Comparison of ENCODE assay signal across 8 mouse cellular contexts in the genomic region with DNA sequence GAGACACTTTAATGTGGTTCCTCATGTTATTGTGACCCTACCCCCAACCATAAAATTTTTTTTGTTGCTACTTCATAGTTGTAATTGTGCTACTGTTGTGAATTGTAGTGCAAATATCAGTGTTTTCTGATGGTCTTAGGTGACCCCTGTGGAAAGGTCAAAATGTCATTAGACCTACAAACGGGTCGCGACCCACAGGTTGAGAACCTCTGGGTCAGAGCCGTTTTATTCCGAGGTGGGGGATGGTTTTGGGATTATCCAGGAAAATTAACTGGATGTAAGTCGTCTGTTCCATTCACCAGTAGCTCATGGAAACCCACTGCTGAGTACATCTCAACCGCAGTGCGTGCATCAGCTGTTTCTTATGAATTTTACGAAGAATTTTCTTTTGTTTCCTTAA. TPM values are rescaled to one million over a fixed set of nuclear protein-coding genes. Genes with fewer than 3 reads are reported as not detected.
DNase-seq lines count a peak whose midpoint lies in the region; ATAC-seq lines count a peak whose summit lies in the region.

No protein-coding gene starts in this region.

- H3K9me3 ChIP-seq in forebrain, embryonic 13.5 days (replicated peaks): no peaks in the 10 kb centered on the region
- no peaks in the 10 kb centered on the region for H3K9me3 ChIP-seq in forebrain, embryonic 11.5 days (ENCODE audit: control insufficient read depth, low read length)
- H3K9me3 ChIP-seq in megakaryocyte, embryonic 14.5 days: no peaks in the 10 kb centered on the region
- no peaks in the 10 kb centered on the region for H3K9me3 ChIP-seq in liver, embryonic 11.5 days (ENCODE audit: control insufficient read depth, low read length)
- no peaks in the 10 kb centered on the region for H3K9me3 ChIP-seq in stomach, embryonic 15.5 days

- H3K36me3 ChIP-seq in forebrain, embryonic 13.5 days (ENCODE audit: poor library complexity, severe bottlenecking): no peaks in the 10 kb centered on the region
- no peaks in the 10 kb centered on the region for H3K36me3 ChIP-seq in forebrain, embryonic 11.5 days (ENCODE audit: control insufficient read depth, insufficient read depth, low read length)
- H3K36me3 ChIP-seq in megakaryocyte, embryonic 14.5 days (replicated peaks; ENCODE audit: low read length): no peaks in the 10 kb centered on the region
- H3K36me3 ChIP-seq in liver, embryonic 11.5 days (ENCODE audit: control insufficient read depth, insufficient read depth, low read length): no peaks in the 10 kb centered on the region
- no peaks in the 10 kb centered on the region for H3K36me3 ChIP-seq in stomach, embryonic 15.5 days

- no peak for ATAC-seq in forebrain, embryonic 13.5 days
- ATAC-seq in forebrain, embryonic 11.5 days (replicated peaks; ENCODE audit: low FRiP score): no peak
- no peak for ATAC-seq in megakaryocyte, adult 5-6 weeks (ENCODE audit: poor library complexity, severe bottlenecking)
- ATAC-seq in liver, embryonic 11.5 days (replicated peaks; ENCODE audit: low FRiP score): no peak
- no peak for ATAC-seq in stomach, embryonic 15.5 days (ENCODE audit: insufficient read depth, low FRiP score, low read depth)

- H3K4me1 ChIP-seq in forebrain, embryonic 13.5 days: no peaks in the 10 kb centered on the region
- no peaks in the 10 kb centered on the region for H3K4me1 ChIP-seq in forebrain, embryonic 11.5 days (replicated peaks; ENCODE audit: control insufficient read depth, insufficient read depth, low read length)
- H3K4me1 ChIP-seq in megakaryocyte, embryonic 14.5 days: peaks cover 42% of the 10 kb centered on the region
- 0 out of 2 replicates have a peak, but pooled peaks cover 5% of the 10 kb centered on the region for H3K4me1 ChIP-seq in liver, embryonic 11.5 days (replicated peaks; ENCODE audit: control insufficient read depth, insufficient read depth, low read length)
- H3K4me1 ChIP-seq in stomach, embryonic 15.5 days: no peaks in the 10 kb centered on the region; the same call in 1 of the 2 replicates

- no peak overlapping the region for H3K9ac ChIP-seq in forebrain, embryonic 13.5 days
- no peak overlapping the region for H3K9ac ChIP-seq in forebrain, embryonic 11.5 days (ENCODE audit: low read length)
- no peak overlapping the region for H3K9ac ChIP-seq in liver, embryonic 11.5 days (ENCODE audit: low read depth, low read length)
- H3K9ac ChIP-seq in stomach, embryonic 15.5 days: no peak overlapping the region

- H3K27ac ChIP-seq in forebrain, embryonic 13.5 days: no peak overlapping the region
- H3K27ac ChIP-seq in forebrain, embryonic 11.5 days (ENCODE audit: low read depth, low read length): no peak overlapping the region
- no peak overlapping the region for H3K27ac ChIP-seq in liver, embryonic 11.5 days (ENCODE audit: low read depth, low read length)
- H3K27ac ChIP-seq in stomach, embryonic 15.5 days: no peak overlapping the region

- peak overlapping the region; percentile 57; the same call in 1 of the 2 replicates for H3K4me3 ChIP-seq in forebrain, embryonic 13.5 days
- H3K4me3 ChIP-seq in forebrain, embryonic 11.5 days (ENCODE audit: low read depth, low read length): no peak overlapping the region
- H3K4me3 ChIP-seq in megakaryocyte, embryonic 14.5 days (replicated peaks): peak overlapping the region; percentile 97
- peak overlapping the region; percentile 70; the same call in 1 of the 2 replicates for H3K4me3 ChIP-seq in liver, embryonic 11.5 days (ENCODE audit: low read depth, low read length)
- peak overlapping the region; percentile 75 for H3K4me3 ChIP-seq in stomach, embryonic 15.5 days (replicated peaks)

- no peak for DNase-seq in forebrain, embryonic 11.5 days (ENCODE audit: low spot score)
- DNase-seq in liver, embryonic 11.5 days (ENCODE audit: low spot score): no peak
- DNase-seq in yolk sac, embryonic 10.5 days (ENCODE audit: low spot score): no peak
- DNase-seq in adrenal gland, postnatal 4 days (ENCODE audit: low spot score in 2 of 2): no peak

- peak overlapping the region; percentile 78 for H3K4me2 ChIP-seq in forebrain, embryonic 13.5 days
- H3K4me2 ChIP-seq in forebrain, embryonic 11.5 days (ENCODE audit: low read depth, low read length, severe bottlenecking): no peak overlapping the region
- H3K4me2 ChIP-seq in liver, embryonic 11.5 days: peak overlapping the region; percentile 76
- H3K4me2 ChIP-seq in stomach, embryonic 15.5 days: peak overlapping the region; percentile 96

- WGBS in forebrain, embryonic 13.5 days: 59% methylated on average over 9 of the region's 9 CpGs
- 62% methylated on average over 9 of the region's 9 CpGs for WGBS in forebrain, embryonic 11.5 days
- 62% methylated on average over 9 of the region's 9 CpGs for WGBS in liver, embryonic 11.5 days
- 58% methylated on average over 9 of the region's 9 CpGs for WGBS in stomach, embryonic 15.5 days

- H3K27me3 ChIP-seq in forebrain, embryonic 13.5 days: peaks cover 9% of the 10 kb centered on the region; the same call in 1 of the 2 replicates
- H3K27me3 ChIP-seq in forebrain, embryonic 11.5 days (ENCODE audit: control insufficient read depth, insufficient read depth, low read length): peaks cover 2% of the 10 kb centered on the region; the same call in 1 of the 2 replicates
- H3K27me3 ChIP-seq in megakaryocyte, embryonic 14.5 days (replicated peaks): peaks cover 19% of the 10 kb centered on the region
- H3K27me3 ChIP-seq in liver, embryonic 11.5 days (replicated peaks; ENCODE audit: control insufficient read depth, insufficient read depth, low read length): no peaks in the 10 kb centered on the region
- no peaks in the 10 kb centered on the region for H3K27me3 ChIP-seq in stomach, embryonic 15.5 days (replicated peaks)

RNA-seq across cellular contexts. Expression of gene Stambpl1, which starts 1.7 kb away (rescaled TPM):
- 2.9 and 3.8 TPM in 2 replicates for polyA plus RNA-seq in forebrain, embryonic 13.5 days (2015; fragmentation: Nextera tagmentation; extraction: Ambion mirVana)
- polyA plus RNA-seq in forebrain, embryonic 11.5 days (2014; fragmentation: Nextera tagmentation; extraction: Ambion mirVana): 1.6 and 2.0 TPM in 2 replicates
- 1.1 TPM in 1 of 2 replicates, not detected in the other for polyA plus RNA-seq in megakaryocyte, embryonic 14.5 days (2012; ENCODE audit: insufficient read depth, low replicate concordance)
- 29.4 and 32.4 TPM in 2 replicates for total RNA-seq in megakaryocyte, adult 5-6 weeks (2015)
- total RNA-seq in megakaryocyte, adult 5-6 weeks (2017): 22.0 and 24.0 TPM in 2 replicates
- polyA plus RNA-seq in liver, embryonic 11.5 days (2014; fragmentation: Nextera tagmentation; extraction: Ambion mirVana): 4.9 and 5.7 TPM in 2 replicates
- 11.6 and 12.2 TPM in 2 replicates for polyA plus RNA-seq in stomach, embryonic 15.5 days (2015; fragmentation: Nextera tagmentation; extraction: Ambion mirVana)
- 1 to 10 TPM; 7.5 to 8.3 TPM for total RNA-seq in adrenal gland, postnatal 4 days (2021)

RNA-seq across cellular contexts. Expression of gene Ankrd22, which starts 27.8 kb away (rescaled TPM):
- not detected in 2 replicates for polyA plus RNA-seq in forebrain, embryonic 13.5 days (2015; fragmentation: Nextera tagmentation; extraction: Ambion mirVana)
- polyA plus RNA-seq in forebrain, embryonic 11.5 days (2014; fragmentation: Nextera tagmentation; extraction: Ambion mirVana): not detected in 2 replicates
- not detected in 2 replicates for polyA plus RNA-seq in megakaryocyte, embryonic 14.5 days (2012; ENCODE audit: insufficient read depth, low replicate concordance)
- 23.3 and 30.5 TPM in 2 replicates for total RNA-seq in megakaryocyte, adult 5-6 weeks (2015)
- total RNA-seq in megakaryocyte, adult 5-6 weeks (2017): 14.3 and 24.6 TPM in 2 replicates
- polyA plus RNA-seq in liver, embryonic 11.5 days (2014; fragmentation: Nextera tagmentation; extraction: Ambion mirVana): not detected in 2 replicates
- polyA plus RNA-seq in stomach, embryonic 15.5 days (2015; fragmentation: Nextera tagmentation; extraction: Ambion mirVana): 5.0 and 5.9 TPM in 2 replicates
- total RNA-seq in adrenal gland, postnatal 4 days (2021): under 1 TPM in 1 of 2 experiments, not detected in 1; 0.20 TPM
